Mouse (Mus musculus) stomach, embryonic 16.5 days (tissue): ENCODE data around the gene Kdelr1. TPM values are rescaled to one million over a fixed set of nuclear protein-coding genes. Genes with fewer than 3 reads are reported as not detected.

Experiments used
- ATAC-seq: fragments of 200-750 bp; cut with Nextera tagmentation; 2 replicates; pipeline ENCODE4 v1.8.0; 2017; ENCODE audit warnings: moderate number of reproducible peaks, moderate TSS enrichment; ENCODE audit not compliant: insufficient read depth, low FRiP score
- H3K27ac ChIP-seq: fragments of 300-500 bp; sonication (generic); 2 replicates; pipeline ENCODE4 v1.5.1; 2014; ENCODE audit warnings: low read length
- H3K27me3 ChIP-seq: fragments of 300-500 bp; sonication (generic); 2 replicates; pipeline ENCODE4 v1.6.1; 2014; ENCODE audit warnings: low read length, control low read depth, mixed read lengths; ENCODE audit not compliant: control insufficient read depth, insufficient read depth
- H3K36me3 ChIP-seq: fragments of 300-500 bp; sonication (generic); 2 replicates; pipeline ENCODE4 v1.6.1; 2014; ENCODE audit warnings: low read length; ENCODE audit not compliant: control insufficient read depth, insufficient read depth
- H3K4me1 ChIP-seq: fragments of 300-500 bp; sonication (generic); 2 replicates; pipeline ENCODE4 v1.6.1; 2014; ENCODE audit warnings: low read length, control low read depth, mixed read lengths; ENCODE audit not compliant: control insufficient read depth, insufficient read depth
- H3K4me2 ChIP-seq: fragments of 300-500 bp; sonication (generic); 2 replicates; pipeline ENCODE4 v1.6.1; 2014; ENCODE audit warnings: low read depth, low read length, mixed read lengths
- H3K4me3 ChIP-seq: fragments of 300-500 bp; sonication (generic); replicated peaks from 2 replicates; pipeline ENCODE4 v1.5.1; 2014; ENCODE audit warnings: mild to moderate bottlenecking, low read length
- H3K9ac ChIP-seq: fragments of 300-500 bp; sonication (generic); 2 replicates; pipeline ENCODE4 v1.6.1; 2014; ENCODE audit warnings: low read length
- H3K9me3 ChIP-seq: fragments of 300-500 bp; sonication (generic); replicated peaks from 2 replicates; pipeline ENCODE4 v1.6.1; 2016; ENCODE audit warnings: low read length, control low read depth; ENCODE audit not compliant: control insufficient read depth
- WGBS: fragments of 180-500 bp; shearing (Covaris S2); extraction: QIAGEN DNeasy Blood & Tissue Kit; methylation state at CpG from one replicate; pipeline ENCODE4 v1.1.7; 2014; 5-methylcytosine and 5-hydroxymethylcytosine counted together
- polyA plus RNA-seq: library from polyadenylated mRNA; unstranded; fragments of >200 nt; fragmentation: Nextera tagmentation; extraction: Ambion mirVana; gene quantifications from 2 replicates; pipeline ENCODE4 v1.2.1, GENCODE M21; 2015

Kdelr1 gene
- 76.7 and 87.0 TPM in 2 replicates for polyA plus RNA-seq

DNA sequence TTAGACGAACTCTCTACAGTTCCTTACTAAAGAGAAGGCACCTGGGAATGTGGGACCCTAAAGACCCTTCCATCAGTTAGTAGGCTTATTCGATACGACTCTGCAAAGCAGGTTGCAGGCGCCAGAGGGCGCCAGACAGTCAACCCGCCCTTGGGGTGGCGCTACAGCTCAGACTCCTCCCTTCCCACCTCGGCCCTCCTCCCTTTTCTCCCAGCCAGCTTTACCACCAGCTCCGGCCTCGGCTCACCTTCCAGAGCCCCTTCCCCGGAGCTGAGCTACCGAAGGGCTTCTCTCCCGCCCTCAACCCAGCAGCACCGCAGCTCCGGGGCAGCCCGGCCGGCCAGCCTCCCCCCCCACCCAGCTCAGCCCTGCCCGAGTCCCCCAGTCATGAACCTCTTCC, at the start of gene Kdelr1:
Kdelr1 (plus strand) TSS at position 149 of the 400 bp plus-strand sequence.
- Histone ChIP-seq H3K9ac (peak within 1 kb of the TSS; percentile 97), H3K36me3 (peaks cover 20% of the 10 kb centered on the region), H3K4me1 (peaks cover 37% of the 10 kb centered on the region), H3K4me3 (peak within 1 kb of the TSS; percentile 93), H3K4me2 (peak within 1 kb of the TSS; percentile 66), H3K27ac (peak within 1 kb of the TSS; percentile 96), H3K9me3 (no peaks in the 10 kb centered on the region), H3K27me3 (peaks cover 19% of the 10 kb centered on the region)
- peak; percentile 84 for ATAC-seq
- WGBS = under 1% methylated on average over 18 of the region's 18 CpGs

DNA sequence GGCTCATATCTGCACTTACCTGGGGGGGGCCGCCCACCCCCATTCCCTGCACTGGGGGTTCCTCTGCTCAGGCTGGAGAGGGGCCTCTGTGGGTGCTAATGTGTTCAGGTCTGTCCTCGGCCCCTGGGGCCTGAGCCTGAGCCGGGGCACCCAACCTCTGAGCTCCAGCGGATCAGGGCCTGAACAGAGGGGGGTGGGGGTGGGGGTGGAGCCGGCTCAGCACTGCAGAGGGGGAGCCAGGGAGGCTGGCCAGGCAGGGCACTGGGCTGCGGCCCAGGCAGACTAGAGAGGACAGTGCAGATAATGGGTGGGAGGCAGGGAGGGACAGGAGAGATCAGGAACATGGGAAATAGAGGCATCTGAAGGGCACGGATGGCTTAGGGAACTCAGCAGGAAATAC, 48.0 kb upstream of the Kdelr1 start, which contains the start of gene Kcnj14:
Kcnj14 (minus strand) TSS at position 185 of the 400 bp plus-strand sequence.
- peaks cover 1% of the 10 kb centered on the region; the same call in 1 of the 2 replicates for H3K4me1 ChIP-seq
- H3K9ac ChIP-seq = no peak within 1 kb of the TSS
- no peak within 1 kb of the TSS for H3K27ac ChIP-seq
- H3K4me3 ChIP-seq = no peak within 1 kb of the TSS
- ATAC-seq = no peak
- no peaks in the 10 kb centered on the region for H3K27me3 ChIP-seq
- no peak within 1 kb of the TSS for H3K4me2 ChIP-seq
- WGBS = 70% methylated on average over 7 of the region's 7 CpGs
- H3K9me3 ChIP-seq = no peaks in the 10 kb centered on the region
- peaks cover 25% of the 10 kb centered on the region for H3K36me3 ChIP-seq

DNA sequence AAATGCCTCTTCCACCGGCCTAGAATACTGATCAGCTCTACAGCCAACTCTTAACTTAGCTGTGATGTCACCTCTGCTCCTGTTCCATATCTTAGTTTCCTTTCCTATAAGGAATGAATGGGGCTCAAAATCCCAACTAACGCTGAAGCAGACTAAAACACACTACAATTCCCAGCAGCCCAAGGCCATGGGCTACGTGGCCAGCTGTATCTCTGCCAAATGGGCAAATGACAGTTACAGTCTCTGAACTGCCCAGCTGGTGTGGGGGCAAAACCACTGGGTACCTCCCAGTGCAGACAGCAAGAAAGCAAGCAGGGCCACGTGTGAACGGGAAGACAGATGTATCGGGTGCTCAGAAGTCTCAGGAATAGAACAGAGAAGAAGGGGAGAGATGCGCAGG, 45.9 kb upstream of the Kdelr1 start:
- H3K4me2 ChIP-seq = no peak overlapping the region
- no peak overlapping the region for H3K9ac ChIP-seq
- H3K27ac ChIP-seq = no peak overlapping the region
- WGBS = 92% methylated on average over 7 of the region's 7 CpGs
- no peaks in the 10 kb centered on the region; the same call in 1 of the 2 replicates for H3K27me3 ChIP-seq
- no peak for ATAC-seq
- peaks cover 8% of the 10 kb centered on the region; the same call in 1 of the 2 replicates for H3K4me1 ChIP-seq
- peaks cover 25% of the 10 kb centered on the region for H3K36me3 ChIP-seq
- H3K4me3 ChIP-seq = no peak overlapping the region
- no peaks in the 10 kb centered on the region for H3K9me3 ChIP-seq

DNA sequence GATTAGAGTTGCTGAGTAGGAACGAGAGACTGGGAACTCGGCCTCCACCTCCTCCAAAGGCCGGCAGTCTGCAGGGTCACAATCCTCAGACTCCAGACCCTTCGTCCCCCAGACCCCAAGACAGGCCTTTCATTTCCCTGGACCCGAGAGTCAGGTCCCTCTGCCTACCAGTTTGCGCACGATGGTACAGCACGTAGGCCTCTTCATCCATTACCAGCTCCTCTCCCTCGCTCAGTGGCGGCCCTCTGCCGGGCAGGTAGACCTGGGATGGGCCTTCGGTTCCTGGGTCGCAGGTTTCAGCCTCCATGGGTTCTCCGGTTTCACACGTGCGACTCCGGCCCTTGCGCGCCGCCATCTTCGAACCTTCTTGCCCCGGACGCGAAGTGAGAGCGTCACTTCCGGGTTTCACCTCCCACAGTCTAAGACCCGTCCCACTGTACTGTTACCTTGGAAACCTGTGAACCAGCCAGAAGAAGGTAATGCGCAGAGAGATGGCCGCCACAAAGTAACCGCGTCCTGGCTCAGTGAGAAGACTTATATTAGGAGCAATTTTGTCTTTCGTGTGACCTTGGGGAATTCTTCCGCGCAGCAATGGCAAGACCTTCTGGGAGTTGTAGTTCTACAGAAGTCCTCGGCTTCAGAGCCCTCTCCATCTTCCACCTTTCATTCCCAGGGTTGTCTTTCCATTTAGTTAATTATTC, 42.0 kb upstream of the Kdelr1 start, which contains the start of gene Grwd1:
Grwd1 (minus strand) TSS at position 518 of the 701 bp plus-strand sequence.
- ATAC-seq = peak; percentile 87
- Histone ChIP-seq H3K9me3 (no peaks in the 10 kb centered on the region), H3K9ac (peak within 1 kb of the TSS; percentile 86), H3K4me2 (peak within 1 kb of the TSS; percentile 97), H3K27ac (peak within 1 kb of the TSS; percentile 62), H3K36me3 (peaks cover 11% of the 10 kb centered on the region; the same call in 1 of the 2 replicates), H3K4me1 (peaks cover 16% of the 10 kb centered on the region; the same call in 1 of the 2 replicates), H3K4me3 (peak within 1 kb of the TSS; percentile 99), H3K27me3 (peaks cover 34% of the 10 kb centered on the region)
- WGBS = under 1% methylated on average over 35 of the region's 35 CpGs

DNA sequence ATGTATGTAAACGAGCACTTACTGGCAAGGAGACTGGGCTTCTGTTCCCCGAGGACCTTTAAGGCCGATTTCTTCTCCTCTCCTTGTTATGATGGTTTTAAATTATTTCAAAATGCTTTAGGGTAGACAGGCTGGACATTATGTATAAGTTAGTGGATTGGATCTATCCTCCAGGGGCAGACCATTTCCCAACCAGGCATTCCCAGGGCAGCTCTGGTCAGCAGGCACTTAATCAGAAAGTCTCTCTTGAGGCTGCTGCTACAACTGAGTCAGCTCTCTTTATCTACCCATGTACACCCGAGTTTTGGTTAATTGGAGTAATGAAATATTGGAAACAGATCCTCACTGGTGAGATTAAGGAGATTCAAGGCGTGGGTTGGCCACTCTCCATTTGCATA, 41.4 kb upstream of the Kdelr1 start:
- H3K27ac ChIP-seq = peak overlapping the region; percentile 62; the same call in 1 of the 2 replicates
- WGBS = 19% methylated on average over 5 of the region's 5 CpGs
- no peak for ATAC-seq
- no peaks in the 10 kb centered on the region for H3K9me3 ChIP-seq
- peaks cover 6% of the 10 kb centered on the region; the same call in 1 of the 2 replicates for H3K36me3 ChIP-seq
- H3K9ac ChIP-seq = peak overlapping the region; percentile 86; the same call in 1 of the 2 replicates
- peaks cover 16% of the 10 kb centered on the region; the same call in 1 of the 2 replicates for H3K4me1 ChIP-seq
- H3K4me3 ChIP-seq = peak overlapping the region; percentile 99
- H3K27me3 ChIP-seq = peaks cover 34% of the 10 kb centered on the region
- H3K4me2 ChIP-seq = peak overlapping the region; percentile 97

DNA sequence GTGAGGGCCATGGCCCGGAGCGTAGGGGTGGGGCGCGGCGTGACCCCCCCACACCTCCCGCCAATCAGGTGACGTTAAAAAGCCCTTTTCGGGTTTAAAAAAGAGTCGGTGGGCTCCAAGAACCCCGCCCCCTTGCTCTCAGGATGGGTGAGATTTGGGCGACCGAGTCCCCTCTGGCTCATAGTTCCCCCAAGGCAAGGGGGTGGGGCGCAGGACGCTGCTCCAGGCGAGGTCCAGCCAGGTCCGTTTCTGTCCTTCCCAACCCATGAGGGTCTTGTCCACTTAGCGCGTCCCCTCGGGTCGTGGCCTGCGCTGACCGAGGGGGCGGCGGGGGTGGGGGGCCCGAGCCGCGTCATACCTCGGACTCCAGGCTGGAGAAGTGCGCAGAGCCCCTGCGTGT, 40.1 kb upstream of the Kdelr1 start:
- Histone ChIP-seq H3K9me3 (no peaks in the 10 kb centered on the region), H3K27ac (no peak overlapping the region), H3K4me2 (peak overlapping the region; percentile 64), H3K27me3 (peaks cover 34% of the 10 kb centered on the region), H3K4me1 (peaks cover 16% of the 10 kb centered on the region; the same call in 1 of the 2 replicates), H3K4me3 (peak overlapping the region; percentile 50), H3K9ac (peak overlapping the region; percentile 67), H3K36me3 (peaks cover 6% of the 10 kb centered on the region; the same call in 1 of the 2 replicates)
- no peak for ATAC-seq
- WGBS = 9% methylated on average over 30 of the region's 30 CpGs

DNA sequence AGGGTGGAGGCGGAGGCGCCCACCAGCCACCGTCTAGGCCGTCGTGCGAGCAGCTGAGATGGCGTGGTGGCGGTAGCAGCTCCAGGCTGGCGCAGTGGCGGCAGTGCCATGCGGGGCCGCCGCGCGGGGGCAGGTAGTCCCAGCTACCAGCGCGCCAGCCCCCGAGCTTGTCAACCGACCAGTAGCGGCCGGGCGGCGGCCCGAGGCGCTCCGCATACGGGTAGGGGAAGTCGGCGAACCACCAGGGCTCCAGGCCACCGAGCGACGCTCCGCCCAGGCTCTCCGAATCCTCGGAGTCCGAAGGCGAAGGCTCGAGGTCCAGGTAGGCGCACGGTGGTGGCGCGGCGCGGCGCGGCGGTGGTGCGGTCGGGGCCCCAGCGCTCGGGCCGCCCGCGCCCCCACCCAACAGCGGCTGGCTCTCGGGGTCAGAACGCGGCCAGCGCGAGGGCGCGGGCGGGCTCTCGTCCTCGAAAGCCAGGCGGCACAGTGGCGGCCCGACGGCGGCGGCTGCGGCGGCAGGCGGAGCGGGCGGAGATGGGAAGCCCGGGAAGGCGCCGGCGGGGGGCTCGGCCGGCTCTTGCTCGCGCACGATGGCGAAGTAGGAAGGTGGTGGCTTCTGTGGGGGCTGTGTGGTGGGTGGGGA, 39.3 kb upstream of the Kdelr1 start:
- H3K36me3 ChIP-seq = no peaks in the 10 kb centered on the region
- peak; percentile 2; the same call in 1 of the 2 replicates for ATAC-seq
- no peak overlapping the region for H3K27ac ChIP-seq
- H3K4me3 ChIP-seq = peak overlapping the region; percentile 50
- under 1% methylated on average over 85 of the region's 86 CpGs for WGBS
- peak overlapping the region; percentile 67 for H3K9ac ChIP-seq
- H3K4me1 ChIP-seq = peaks cover 16% of the 10 kb centered on the region; the same call in 1 of the 2 replicates
- peak overlapping the region; percentile 64 for H3K4me2 ChIP-seq
- peaks cover 34% of the 10 kb centered on the region for H3K27me3 ChIP-seq
- no peaks in the 10 kb centered on the region for H3K9me3 ChIP-seq

DNA sequence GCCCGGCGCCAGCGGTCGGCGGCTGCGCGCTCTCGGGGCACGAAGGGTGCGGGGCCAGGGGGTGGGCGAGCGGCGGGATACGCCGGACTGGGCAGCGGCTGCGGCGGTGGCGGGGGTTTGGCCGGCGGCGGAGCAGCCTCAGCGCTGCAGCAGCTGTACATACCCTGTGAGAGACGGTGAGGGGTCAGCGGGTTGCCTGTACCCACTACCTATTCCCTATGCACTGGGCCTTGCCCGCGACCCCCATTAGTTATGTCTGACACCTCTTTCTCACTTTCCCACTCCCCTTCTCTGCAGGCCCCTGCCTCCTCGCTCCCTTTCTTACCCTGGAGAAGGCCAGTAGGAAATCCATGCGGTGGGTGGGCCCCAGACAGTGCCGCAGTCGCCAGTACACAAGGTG, 38.6 kb upstream of the Kdelr1 start:
- Histone ChIP-seq H3K4me3 (peak overlapping the region; percentile 50), H3K4me2 (peak overlapping the region; percentile 64), H3K9me3 (no peaks in the 10 kb centered on the region), H3K27me3 (peaks cover 34% of the 10 kb centered on the region), H3K9ac (peak overlapping the region; percentile 67), H3K36me3 (no peaks in the 10 kb centered on the region), H3K27ac (no peak overlapping the region), H3K4me1 (peaks cover 16% of the 10 kb centered on the region; the same call in 1 of the 2 replicates)
- ATAC-seq = no peak
- WGBS = 3% methylated on average over 27 of the region's 31 CpGs
